Mouse (Mus musculus) heart, embryonic 10.5 days (tissue): Measurements from ENCODE around the gene Efna5. TPM values are rescaled to one million over a fixed set of nuclear protein-coding genes. Genes with fewer than 3 reads are reported as not detected.

ENCODE experiments used
- DNase-seq: peaks from one replicate; pipeline ENCODE4 v3.0.0-alpha.2; 2017; ENCODE audit warnings: low spot score
- H3K27ac ChIP-seq: fragments of 300-500 bp; sonication (generic); 2 replicates; pipeline ENCODE4 v1.5.1; 2016; ENCODE audit warnings: mild to moderate bottlenecking
- H3K27me3 ChIP-seq: fragments of 300-500 bp; sonication (generic); 2 replicates; pipeline ENCODE4 v1.6.1; 2016; ENCODE audit warnings: mild to moderate bottlenecking; ENCODE audit not compliant: poor library complexity, insufficient read depth, severe bottlenecking
- H3K36me3 ChIP-seq: fragments of 300-500 bp; sonication (generic); 2 replicates; pipeline ENCODE4 v1.6.1; 2016; ENCODE audit warnings: mild to moderate bottlenecking, moderate library complexity
- H3K4me1 ChIP-seq: fragments of 300-500 bp; sonication (generic); 2 replicates; pipeline ENCODE4 v1.6.1; 2016; ENCODE audit warnings: mild to moderate bottlenecking
- H3K4me3 ChIP-seq: fragments of 300-500 bp; sonication (generic); 2 replicates; pipeline ENCODE4 v1.5.1; 2016; ENCODE audit warnings: mild to moderate bottlenecking, moderate library complexity
- H3K9me3 ChIP-seq: fragments of 300-500 bp; sonication (generic); 2 replicates; pipeline ENCODE4 v1.6.1; 2016; ENCODE audit warnings: mild to moderate bottlenecking, moderate library complexity
- WGBS: fragments of 180-500 bp; shearing (Covaris S2); methylation state at CpG from one replicate; pipeline ENCODE4 v1.1.7; 2016; 5-methylcytosine and 5-hydroxymethylcytosine counted together
- polyA plus RNA-seq: library from polyadenylated mRNA; unstranded; fragments of >200 nt; fragmentation: Nextera tagmentation; extraction: Ambion mirVana; gene quantifications from 2 replicates; pipeline ENCODE4 v1.2.1, GENCODE M21; 2016

The Efna5 gene
- polyA plus RNA-seq, 1 experiment from 2014 or later, result 32.2 TPM

DNA sequence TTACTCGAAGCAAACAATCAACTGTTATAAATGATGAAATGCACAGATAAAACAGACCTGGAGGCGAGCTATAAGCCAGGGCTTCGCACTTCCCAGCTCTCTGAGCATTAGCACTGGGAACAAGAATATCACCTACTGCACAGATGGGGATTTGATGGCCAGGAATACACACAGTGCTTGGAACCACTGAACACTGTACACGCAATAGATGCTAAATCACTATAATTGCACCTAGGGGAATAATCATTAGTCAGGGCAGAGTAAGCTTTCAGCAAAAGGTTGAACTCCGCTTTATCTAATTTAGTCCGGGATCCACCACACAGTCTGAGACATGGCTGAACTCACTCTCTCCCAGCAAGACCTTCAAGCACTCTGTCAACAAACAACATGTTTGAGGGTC is 240.5 kb downstream of the Efna5 start:
- H3K4me1 ChIP-seq, result peaks cover 9% of the 10 kb centered on the region; the same call in 1 of the 2 replicates
- no peaks in the 10 kb centered on the region for H3K9me3 ChIP-seq
- H3K27ac ChIP-seq, result no peak overlapping the region
- WGBS, result 89% methylated on average over 6 of the region's 6 CpGs
- H3K36me3 ChIP-seq, result no peaks in the 10 kb centered on the region
- H3K27me3 ChIP-seq, result no peaks in the 10 kb centered on the region
- H3K4me3 ChIP-seq, result no peak overlapping the region
- peak; percentile 41 for DNase-seq

DNA sequence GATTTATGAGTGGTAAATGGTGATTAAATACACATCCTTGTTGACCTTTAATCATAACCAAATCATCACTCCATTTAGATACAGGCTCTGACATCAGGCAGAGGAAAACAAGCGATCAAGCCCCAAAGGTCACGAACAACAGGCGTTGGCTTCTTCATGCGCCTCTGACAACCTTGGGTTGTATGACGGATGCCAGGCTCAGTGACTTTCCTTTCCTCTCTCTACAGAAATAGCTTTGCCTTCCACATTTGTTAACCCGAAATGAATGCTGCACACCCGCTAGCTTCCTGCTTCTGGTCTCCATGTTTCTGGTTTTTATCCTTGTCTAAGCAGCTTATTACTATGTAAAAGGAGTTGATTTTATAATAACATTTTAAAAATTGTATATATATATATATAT is 244.2 kb downstream of the Efna5 start:
- Histone ChIP-seq H3K27ac (no peak overlapping the region), H3K36me3 (no peaks in the 10 kb centered on the region), H3K4me3 (no peak overlapping the region), H3K9me3 (no peaks in the 10 kb centered on the region), H3K27me3 (no peaks in the 10 kb centered on the region), H3K4me1 (peaks cover 5% of the 10 kb centered on the region; the same call in 1 of the 2 replicates)
- WGBS, result 51% methylated on average over 7 of the region's 7 CpGs
- peak; percentile 74 for DNase-seq

DNA sequence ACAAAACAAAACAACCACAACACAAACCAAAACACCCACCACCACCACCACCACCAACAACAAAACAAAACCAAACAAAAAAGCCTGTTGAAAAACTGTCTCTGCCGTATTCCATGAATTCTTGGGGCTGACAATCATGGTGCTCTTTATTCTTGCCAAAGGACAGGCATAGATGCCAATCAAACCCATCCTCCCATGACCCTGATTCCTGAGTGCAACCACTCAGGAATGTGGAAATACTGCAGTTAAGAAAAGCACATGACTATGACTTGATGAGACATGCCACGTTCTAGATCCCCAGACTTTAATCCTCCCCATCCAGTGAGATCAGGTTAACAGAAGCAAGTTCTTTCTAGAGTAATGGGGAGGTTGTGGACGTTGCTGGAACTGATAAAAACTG is 246.2 kb downstream of the Efna5 start:
- DNase-seq, result peak; percentile 24
- Histone ChIP-seq H3K27me3 (no peaks in the 10 kb centered on the region), H3K36me3 (no peaks in the 10 kb centered on the region), H3K4me1 (peaks cover 5% of the 10 kb centered on the region; the same call in 1 of the 2 replicates), H3K4me3 (no peak overlapping the region), H3K27ac (no peak overlapping the region), H3K9me3 (no peaks in the 10 kb centered on the region)
- 74% methylated on average over 3 of the region's 3 CpGs for WGBS

DNA sequence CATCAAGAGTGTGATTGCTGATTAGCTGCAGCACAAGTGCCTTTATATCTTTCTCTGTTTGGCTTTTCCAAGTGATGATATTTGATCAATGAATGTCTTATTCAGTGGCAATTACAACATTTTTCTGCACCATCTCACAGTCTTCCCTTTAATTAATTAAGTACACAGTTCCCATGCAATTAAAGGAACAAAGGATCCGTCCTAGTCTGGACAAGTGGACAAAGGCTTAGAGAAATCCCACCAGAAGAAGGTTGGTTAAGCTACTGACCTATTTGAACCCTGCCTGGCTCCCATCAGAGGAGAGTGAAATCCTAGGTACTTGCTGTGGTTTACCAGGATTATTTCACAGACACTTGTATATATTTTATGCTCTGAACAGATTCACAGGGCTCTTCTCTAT is 252.6 kb downstream of the Efna5 start:
- peak; percentile 6 for DNase-seq
- H3K36me3 ChIP-seq, result no peaks in the 10 kb centered on the region
- H3K9me3 ChIP-seq, result no peaks in the 10 kb centered on the region
- H3K27ac ChIP-seq, result no peak overlapping the region
- H3K4me1 ChIP-seq, result no peaks in the 10 kb centered on the region
- WGBS, result 88% methylated on average over 1 of the region's 1 CpGs
- no peaks in the 10 kb centered on the region for H3K27me3 ChIP-seq
- H3K4me3 ChIP-seq, result no peak overlapping the region

DNA sequence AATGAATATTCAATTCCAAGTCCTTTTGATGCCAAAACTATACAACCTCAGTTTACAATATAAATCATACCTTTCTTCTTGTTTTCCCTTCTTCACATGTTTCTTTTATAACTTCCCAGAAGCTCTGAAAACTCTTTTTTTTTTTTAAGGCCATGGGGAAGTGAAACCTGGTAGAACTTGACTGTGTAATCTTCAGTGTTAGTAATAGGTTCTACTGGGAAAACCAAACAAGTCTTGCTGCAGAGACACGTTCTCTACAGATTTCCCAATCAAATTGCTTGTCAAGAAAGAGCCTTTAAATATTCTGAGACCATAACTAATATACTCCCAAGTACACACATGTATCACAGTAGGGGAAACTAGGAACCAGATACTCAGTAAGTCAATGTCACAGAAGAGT is 253.6 kb downstream of the Efna5 start:
- 74% methylated on average over 1 of the region's 1 CpGs for WGBS
- no peaks in the 10 kb centered on the region for H3K9me3 ChIP-seq
- no peak for DNase-seq
- no peak overlapping the region for H3K27ac ChIP-seq
- H3K4me3 ChIP-seq, result no peak overlapping the region
- H3K4me1 ChIP-seq, result no peaks in the 10 kb centered on the region
- H3K27me3 ChIP-seq, result no peaks in the 10 kb centered on the region
- no peaks in the 10 kb centered on the region for H3K36me3 ChIP-seq

DNA sequence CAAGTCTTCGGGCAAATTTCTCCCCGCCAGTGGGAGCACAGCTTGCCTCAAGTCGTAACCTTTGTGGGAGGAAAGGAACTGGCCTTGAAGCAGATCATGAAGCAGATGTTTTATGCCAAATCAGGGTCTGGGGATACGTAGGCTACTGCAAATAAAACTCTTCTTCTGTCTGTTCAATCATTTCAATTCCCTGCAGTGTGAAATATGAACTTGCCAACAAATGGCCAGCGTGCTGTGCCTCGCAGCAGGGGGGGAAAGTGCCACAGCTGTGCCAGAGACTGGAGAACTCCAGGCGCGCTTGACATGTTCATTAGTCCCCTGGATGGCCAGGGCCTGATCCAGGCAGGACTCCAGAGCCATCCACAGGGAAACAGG is 255.5 kb downstream of the Efna5 start:
- Histone ChIP-seq H3K9me3 (no peaks in the 10 kb centered on the region), H3K4me1 (no peaks in the 10 kb centered on the region), H3K36me3 (no peaks in the 10 kb centered on the region), H3K4me3 (no peak overlapping the region), H3K27ac (no peak overlapping the region), H3K27me3 (no peaks in the 10 kb centered on the region)
- WGBS, result 73% methylated on average over 8 of the region's 8 CpGs
- peak; percentile 50 for DNase-seq

DNA sequence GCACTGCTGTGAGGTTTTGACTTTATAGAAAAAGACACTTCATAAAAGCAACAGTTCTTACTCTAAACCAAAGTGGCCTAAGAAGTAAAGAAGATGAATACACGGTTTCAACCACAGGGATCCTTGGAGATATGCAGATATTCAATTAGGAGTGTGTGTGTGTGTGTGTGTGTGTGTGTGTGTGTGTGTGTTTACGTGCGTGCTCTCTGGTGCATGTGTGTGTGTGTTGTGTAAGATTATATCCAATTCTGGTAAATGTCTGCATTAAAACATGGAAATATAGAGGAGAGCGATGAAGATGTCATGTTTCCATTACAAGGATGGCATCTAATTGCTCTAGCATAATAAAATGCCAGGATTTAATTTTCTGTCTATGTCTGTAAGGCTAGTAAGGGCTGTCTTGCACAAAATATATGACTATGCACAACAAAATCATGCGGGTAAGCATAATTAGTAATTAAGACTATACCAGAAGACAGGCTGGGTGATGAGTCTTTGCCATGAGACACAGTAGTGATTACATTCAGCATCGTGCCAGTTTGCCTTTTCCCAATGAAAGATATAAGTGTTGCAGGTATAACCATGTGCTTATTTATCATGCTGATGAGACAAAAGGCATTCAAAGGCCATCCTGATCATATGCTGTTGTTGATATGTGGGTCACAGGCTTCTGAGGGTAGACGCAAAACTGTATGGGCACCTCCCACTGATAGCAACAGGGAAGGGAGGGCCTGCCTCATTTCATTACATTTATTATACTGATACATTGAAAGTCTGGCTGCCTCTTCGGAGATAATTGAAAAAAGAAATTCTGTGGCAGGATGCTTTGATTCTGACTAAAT is 256.1 kb downstream of the Efna5 start:
- 80% methylated on average over 8 of the region's 8 CpGs for WGBS
- H3K36me3 ChIP-seq, result no peaks in the 10 kb centered on the region
- no peaks in the 10 kb centered on the region for H3K27me3 ChIP-seq
- H3K27ac ChIP-seq, result no peak overlapping the region
- H3K4me3 ChIP-seq, result no peak overlapping the region
- no peaks in the 10 kb centered on the region for H3K4me1 ChIP-seq
- peak; percentile 1 for DNase-seq
- H3K9me3 ChIP-seq, result no peaks in the 10 kb centered on the region

DNA sequence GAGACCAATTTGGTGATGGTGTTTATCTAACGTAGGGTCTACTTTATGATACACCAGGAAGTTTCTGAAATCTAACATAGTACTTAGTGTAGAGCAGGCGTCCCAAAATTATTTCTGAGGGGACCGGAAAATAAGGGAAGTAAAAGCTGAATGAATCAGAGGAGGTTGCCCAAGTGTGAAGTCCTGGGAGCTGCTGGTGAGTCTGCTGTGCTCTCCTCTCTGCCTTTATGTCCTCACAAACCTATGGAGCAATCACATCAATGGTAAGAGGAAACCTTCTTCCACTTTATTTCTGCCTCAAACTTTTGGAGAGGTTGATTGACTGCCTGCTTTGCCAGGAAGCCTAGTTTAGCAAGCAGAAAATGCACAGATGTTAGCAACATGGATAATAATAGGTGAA is 257.9 kb downstream of the Efna5 start:
- DNase-seq, result peak; percentile 19
- Histone ChIP-seq H3K4me1 (no peaks in the 10 kb centered on the region), H3K27ac (no peak overlapping the region), H3K4me3 (no peak overlapping the region), H3K27me3 (no peaks in the 10 kb centered on the region), H3K9me3 (no peaks in the 10 kb centered on the region), H3K36me3 (no peaks in the 10 kb centered on the region)
- WGBS, result 88% methylated on average over 3 of the region's 3 CpGs

DNA sequence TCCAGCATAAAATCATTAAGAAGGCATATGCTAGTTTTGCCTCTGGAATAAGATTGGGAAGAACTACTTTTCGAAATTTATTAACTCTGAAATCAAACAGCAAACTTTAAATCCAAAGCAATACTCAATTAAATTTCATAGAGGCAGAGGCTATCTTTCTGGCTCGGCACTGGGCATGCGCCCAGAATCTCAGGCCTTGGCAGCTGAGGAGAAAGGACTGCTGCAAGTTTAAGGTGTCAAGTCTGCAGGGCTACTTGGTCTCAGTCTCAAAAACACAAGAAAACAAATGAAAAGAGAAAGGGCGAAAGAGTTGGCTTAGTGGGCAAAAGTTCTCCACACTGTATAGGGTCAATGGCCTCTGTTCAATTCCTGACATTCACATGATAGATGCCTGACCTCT is 258.6 kb downstream of the Efna5 start:
- Histone ChIP-seq H3K4me1 (no peaks in the 10 kb centered on the region), H3K36me3 (no peaks in the 10 kb centered on the region), H3K27me3 (no peaks in the 10 kb centered on the region), H3K27ac (no peak overlapping the region), H3K9me3 (no peaks in the 10 kb centered on the region), H3K4me3 (no peak overlapping the region)
- WGBS, result 88% methylated on average over 4 of the region's 4 CpGs
- DNase-seq, result no peak

DNA sequence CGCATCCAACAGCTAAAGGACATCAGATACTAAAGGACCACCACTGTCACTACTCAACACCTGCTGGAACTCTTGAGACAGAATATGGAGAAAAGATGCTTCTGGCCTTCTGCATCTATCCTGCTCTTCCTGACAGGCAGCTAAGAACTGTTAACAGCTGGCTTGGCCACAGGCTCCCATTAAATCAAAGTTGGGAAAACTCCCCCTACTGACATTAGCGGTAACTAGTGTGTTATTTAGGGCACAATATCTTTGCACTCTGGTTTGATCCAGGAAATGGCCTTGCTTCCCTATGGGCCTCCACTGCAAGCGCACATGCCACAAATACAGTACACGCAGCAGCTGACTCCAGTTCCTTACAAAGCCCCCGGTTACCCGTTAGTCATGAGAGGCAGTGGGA is 266.0 kb downstream of the Efna5 start:
- Histone ChIP-seq H3K4me1 (peaks cover 20% of the 10 kb centered on the region), H3K27ac (no peak overlapping the region), H3K36me3 (no peaks in the 10 kb centered on the region), H3K9me3 (no peaks in the 10 kb centered on the region), H3K4me3 (no peak overlapping the region), H3K27me3 (no peaks in the 10 kb centered on the region)
- WGBS, result 69% methylated on average over 6 of the region's 6 CpGs
- no peak for DNase-seq

DNA sequence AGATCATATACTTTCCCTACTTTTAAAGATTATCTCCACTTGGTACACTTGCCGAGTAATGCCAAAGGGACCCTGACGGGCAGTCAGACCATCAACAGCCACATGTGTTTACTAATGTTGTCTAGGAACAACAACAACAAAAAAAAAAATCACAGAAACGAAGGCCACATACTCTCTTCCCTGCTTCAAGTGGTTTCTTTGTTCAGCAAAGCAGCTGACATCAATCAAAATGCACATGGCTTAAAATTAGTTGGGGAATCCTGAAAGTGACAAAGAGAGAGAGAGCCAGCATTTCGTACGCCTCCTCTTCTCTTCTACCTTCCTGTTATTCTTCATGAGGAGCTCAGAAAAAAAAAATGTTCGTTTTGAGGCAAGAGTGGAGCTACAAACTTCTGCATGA is 266.4 kb downstream of the Efna5 start:
- no peak overlapping the region for H3K27ac ChIP-seq
- H3K4me1 ChIP-seq, result peaks cover 20% of the 10 kb centered on the region
- H3K9me3 ChIP-seq, result no peaks in the 10 kb centered on the region
- no peak overlapping the region for H3K4me3 ChIP-seq
- no peaks in the 10 kb centered on the region for H3K36me3 ChIP-seq
- WGBS, result 50% methylated on average over 6 of the region's 6 CpGs
- no peaks in the 10 kb centered on the region for H3K27me3 ChIP-seq
- no peak for DNase-seq

DNA sequence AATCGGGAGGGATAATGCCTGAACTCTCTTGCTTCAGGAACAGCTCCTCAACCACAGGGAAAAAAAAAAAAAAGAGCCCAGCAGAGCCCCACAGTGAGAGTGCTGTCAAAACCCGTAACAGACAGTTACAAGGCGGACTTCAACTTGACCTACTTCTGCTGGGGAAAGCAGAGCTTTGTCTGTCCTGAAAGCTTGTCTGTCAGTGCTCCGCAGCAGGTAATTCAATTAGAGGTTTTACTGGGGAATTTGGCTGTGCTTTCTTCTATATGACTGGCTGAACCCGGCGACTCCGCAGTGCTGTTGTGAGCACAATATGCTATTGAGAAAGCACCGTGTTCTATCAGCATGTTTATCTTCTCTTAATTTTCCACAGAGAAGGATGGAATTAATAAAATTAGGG is 266.9 kb downstream of the Efna5 start:
- no peak overlapping the region for H3K4me3 ChIP-seq
- H3K27me3 ChIP-seq, result no peaks in the 10 kb centered on the region
- H3K4me1 ChIP-seq, result peaks cover 20% of the 10 kb centered on the region
- H3K27ac ChIP-seq, result no peak overlapping the region
- no peaks in the 10 kb centered on the region for H3K9me3 ChIP-seq
- H3K36me3 ChIP-seq, result no peaks in the 10 kb centered on the region
- 54% methylated on average over 8 of the region's 8 CpGs for WGBS
- DNase-seq, result no peak

DNA sequence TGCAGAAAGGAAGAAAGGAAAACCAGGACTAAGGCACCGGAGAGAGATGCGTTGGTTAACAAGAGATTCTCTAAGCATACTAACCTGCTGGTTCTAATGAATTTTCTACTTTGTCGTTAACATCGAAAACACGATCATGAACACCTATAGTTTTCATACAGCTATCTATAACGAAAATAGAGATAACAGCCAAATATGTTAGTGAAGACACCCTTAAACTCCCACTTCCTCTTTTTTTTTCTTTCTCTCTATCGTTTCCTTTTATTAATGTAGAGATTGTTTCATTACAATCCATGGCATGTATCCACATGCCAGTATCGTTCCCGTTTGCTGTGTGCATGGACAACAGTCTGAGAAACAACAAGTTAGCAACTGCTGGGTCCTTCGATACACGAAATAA is 267.9 kb downstream of the Efna5 start:
- H3K9me3 ChIP-seq, result no peaks in the 10 kb centered on the region
- H3K36me3 ChIP-seq, result no peaks in the 10 kb centered on the region
- no peak for DNase-seq
- H3K27ac ChIP-seq, result no peak overlapping the region
- WGBS, result 91% methylated on average over 11 of the region's 11 CpGs
- no peaks in the 10 kb centered on the region for H3K27me3 ChIP-seq
- no peak overlapping the region for H3K4me3 ChIP-seq
- peaks cover 20% of the 10 kb centered on the region for H3K4me1 ChIP-seq

DNA sequence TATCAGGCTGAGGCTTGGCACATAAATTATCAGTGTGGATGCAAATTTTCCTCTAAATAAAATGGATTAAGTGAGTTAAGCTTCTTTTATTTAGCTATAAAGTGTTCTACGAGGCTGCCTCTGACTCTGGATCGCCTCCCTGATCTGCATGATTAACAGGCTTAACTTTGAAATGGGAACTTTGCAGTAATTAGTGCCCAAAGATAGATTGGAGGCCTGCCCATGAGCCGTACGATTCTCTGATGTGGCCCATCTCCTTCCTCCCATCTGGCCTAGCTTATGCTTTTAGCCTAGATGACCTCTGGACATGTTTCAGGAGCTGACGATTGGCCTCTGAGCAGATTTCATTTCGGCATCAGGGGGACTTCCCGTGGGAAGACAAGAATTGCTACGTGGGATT is 273.0 kb downstream of the Efna5 start:
- H3K27ac ChIP-seq, result no peak overlapping the region
- H3K4me1 ChIP-seq, result no peaks in the 10 kb centered on the region
- no peak overlapping the region for H3K4me3 ChIP-seq
- 0 out of 2 replicates have a peak, but pooled peaks cover 3% of the 10 kb centered on the region for H3K36me3 ChIP-seq
- 78% methylated on average over 8 of the region's 8 CpGs for WGBS
- H3K27me3 ChIP-seq, result no peaks in the 10 kb centered on the region
- DNase-seq, result no peak
- H3K9me3 ChIP-seq, result no peaks in the 10 kb centered on the region
